Comparison of ENCODE assay signal across 9 mouse cellular contexts in the genomic region with DNA sequence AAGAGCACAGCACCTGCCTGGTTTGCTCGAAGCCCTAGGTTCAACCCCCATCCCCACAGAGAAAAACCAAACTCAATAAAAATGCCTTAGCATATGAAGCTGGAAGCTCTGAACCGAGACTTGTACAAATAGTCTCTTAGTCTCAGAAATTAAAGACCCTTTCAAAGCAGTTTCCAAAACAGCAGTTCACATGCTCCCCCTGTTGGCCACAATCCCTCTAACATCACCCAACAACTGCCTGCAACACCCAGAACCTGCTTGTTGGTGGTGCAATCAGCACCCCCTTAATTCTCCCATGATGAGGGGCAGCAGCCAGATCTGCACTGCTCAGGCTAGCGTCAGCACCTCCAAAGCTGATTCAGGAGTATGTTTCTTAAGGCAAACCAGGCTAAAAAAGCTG. TPM values are rescaled to one million over a fixed set of nuclear protein-coding genes. Genes with fewer than 3 reads are reported as not detected.
A peak's percentile ranks its signal among the peaks of the same experiment; 100 is the strongest.
DNase-seq lines count a peak whose midpoint lies in the region; ATAC-seq and TF ChIP-seq lines count a peak whose summit lies in the region.
"Had no signal": no experiment of that assay in that cellular context is flagged by ENCODE, and none has a peak within 500 bp of the region (broad histone marks: within the 10 kb centered on the region; RNA-seq: fewer than 3 reads in every experiment).

No protein-coding gene starts in this region.

- no peak overlapping the region for H3K9ac ChIP-seq in forebrain, postnatal 0 days
- H3K9ac ChIP-seq in forebrain, embryonic 11.5 days (ENCODE audit: low read length) = no peak overlapping the region
- H3K9ac ChIP-seq in midbrain, embryonic 14.5 days (replicated peaks; ENCODE audit: low read length) = no peak overlapping the region
- H3K9ac ChIP-seq in midbrain, embryonic 13.5 days (replicated peaks) = no peak overlapping the region
- H3K9ac ChIP-seq in heart, embryonic 13.5 days = peak overlapping the region; percentile 45
- H3K9ac ChIP-seq: liver, embryonic 13.5 days had no signal

- WGBS in forebrain, postnatal 0 days = 73% methylated on average over 3 of the region's 3 CpGs
- 87% methylated on average over 3 of the region's 3 CpGs for WGBS in forebrain, embryonic 11.5 days
- WGBS in midbrain, embryonic 14.5 days = 85% methylated on average over 3 of the region's 3 CpGs
- WGBS in midbrain, embryonic 13.5 days = 77% methylated on average over 3 of the region's 3 CpGs
- 66% methylated on average over 3 of the region's 3 CpGs for WGBS in heart, embryonic 13.5 days

- no peak overlapping the region for H3K4me2 ChIP-seq in forebrain, postnatal 0 days (ENCODE audit: low read depth)
- H3K4me2 ChIP-seq in forebrain, embryonic 11.5 days (ENCODE audit: low read depth, low read length, severe bottlenecking) = no peak overlapping the region
- H3K4me2 ChIP-seq in midbrain, embryonic 14.5 days (ENCODE audit: low read length) = no peak overlapping the region
- H3K4me2 ChIP-seq in midbrain, embryonic 13.5 days (replicated peaks) = no peak overlapping the region
- no peak overlapping the region for H3K4me2 ChIP-seq in heart, embryonic 13.5 days
- H3K4me2 ChIP-seq: liver, embryonic 13.5 days had no signal

- peak; percentile 69 for TF ChIP-seq CTCF in forebrain, postnatal 0 days (IDR thresholded peaks at IDR 0.05; ENCODE audit: low read depth)

- no peaks in the 10 kb centered on the region for H3K27me3 ChIP-seq in forebrain, postnatal 0 days (ENCODE audit: insufficient read depth, low read length)
- no peaks in the 10 kb centered on the region for H3K27me3 ChIP-seq in forebrain, embryonic 11.5 days (ENCODE audit: control insufficient read depth, insufficient read depth, low read length)
- no peaks in the 10 kb centered on the region for H3K27me3 ChIP-seq in midbrain, embryonic 14.5 days (ENCODE audit: control insufficient read depth, insufficient read depth, low read length)
- H3K27me3 ChIP-seq in midbrain, embryonic 13.5 days = no peaks in the 10 kb centered on the region
- H3K27me3 ChIP-seq in heart, embryonic 13.5 days (replicated peaks) = no peaks in the 10 kb centered on the region
- H3K27me3 ChIP-seq: liver, embryonic 13.5 days had no signal

- peak; percentile 67 for DNase-seq in forebrain, postnatal 0 days
- DNase-seq in forebrain, embryonic 11.5 days (ENCODE audit: low spot score) = no peak
- peak; percentile 72 for DNase-seq in midbrain, embryonic 14.5 days
- peak; percentile 55 for DNase-seq in lung, postnatal 14 days
- DNase-seq in spleen, postnatal 4 days (ENCODE audit: low spot score in 2 of 2) = no peak
- DNase-seq: liver, embryonic 13.5 days had no signal

- H3K4me1 ChIP-seq in forebrain, postnatal 0 days (ENCODE audit: insufficient read depth) = no peaks in the 10 kb centered on the region
- H3K4me1 ChIP-seq in forebrain, embryonic 11.5 days (replicated peaks; ENCODE audit: control insufficient read depth, insufficient read depth, low read length) = no peaks in the 10 kb centered on the region
- H3K4me1 ChIP-seq in midbrain, embryonic 14.5 days (ENCODE audit: control insufficient read depth, insufficient read depth, low read length) = no peaks in the 10 kb centered on the region
- no peaks in the 10 kb centered on the region for H3K4me1 ChIP-seq in midbrain, embryonic 13.5 days (replicated peaks)
- peaks cover 41% of the 10 kb centered on the region for H3K4me1 ChIP-seq in heart, embryonic 13.5 days
- H3K4me1 ChIP-seq: liver, embryonic 13.5 days had no signal

- no peaks in the 10 kb centered on the region for H3K9me3 ChIP-seq in forebrain, postnatal 0 days (ENCODE audit: low read length)
- no peaks in the 10 kb centered on the region for H3K9me3 ChIP-seq in forebrain, embryonic 11.5 days (ENCODE audit: control insufficient read depth, low read length)
- no peaks in the 10 kb centered on the region for H3K9me3 ChIP-seq in midbrain, embryonic 14.5 days (ENCODE audit: control insufficient read depth, low read length)
- no peaks in the 10 kb centered on the region for H3K9me3 ChIP-seq in midbrain, embryonic 13.5 days
- H3K9me3 ChIP-seq in heart, embryonic 13.5 days = no peaks in the 10 kb centered on the region
- H3K9me3 ChIP-seq: liver, embryonic 13.5 days had no signal

- ATAC-seq in forebrain, postnatal 0 days = no peak
- no peak for ATAC-seq in forebrain, embryonic 11.5 days (replicated peaks; ENCODE audit: low FRiP score)
- no peak for ATAC-seq in midbrain, embryonic 14.5 days (ENCODE audit: low FRiP score, low TSS enrichment)
- ATAC-seq in midbrain, embryonic 13.5 days = no peak
- ATAC-seq in heart, embryonic 13.5 days (ENCODE audit: extremely low read depth, insufficient number of reproducible peaks, low FRiP score, low TSS enrichment) = no peak
- ATAC-seq in activated CD4-positive, CD25-positive, alpha-beta regulatory T cell, adult 4 months = no peak

- H3K27ac ChIP-seq in forebrain, postnatal 0 days (ENCODE audit: low read depth, low read length) = no peak overlapping the region
- H3K27ac ChIP-seq in forebrain, embryonic 11.5 days (ENCODE audit: low read depth, low read length) = no peak overlapping the region
- H3K27ac ChIP-seq in midbrain, embryonic 14.5 days (replicated peaks; ENCODE audit: low read depth, low read length) = no peak overlapping the region
- H3K27ac ChIP-seq in midbrain, embryonic 13.5 days = no peak overlapping the region
- peak overlapping the region; percentile 76 for H3K27ac ChIP-seq in heart, embryonic 13.5 days (replicated peaks)
- H3K27ac ChIP-seq: liver, embryonic 13.5 days had no signal

- H3K4me3 ChIP-seq in forebrain, postnatal 0 days (ENCODE audit: low read depth, low read length) = no peak overlapping the region
- H3K4me3 ChIP-seq in forebrain, embryonic 11.5 days (ENCODE audit: low read depth, low read length) = no peak overlapping the region
- H3K4me3 ChIP-seq in midbrain, embryonic 14.5 days (replicated peaks; ENCODE audit: low read depth, low read length) = no peak overlapping the region
- H3K4me3 ChIP-seq in midbrain, embryonic 13.5 days (replicated peaks) = no peak overlapping the region
- no peak overlapping the region for H3K4me3 ChIP-seq in heart, embryonic 13.5 days
- H3K4me3 ChIP-seq: liver, embryonic 13.5 days had no signal

- H3K36me3 ChIP-seq in forebrain, postnatal 0 days (ENCODE audit: insufficient read depth) = peaks cover 97% of the 10 kb centered on the region
- H3K36me3 ChIP-seq in forebrain, embryonic 11.5 days (ENCODE audit: control insufficient read depth, insufficient read depth, low read length) = peaks cover 7% of the 10 kb centered on the region; the same call in 1 of the 2 replicates
- H3K36me3 ChIP-seq in midbrain, embryonic 14.5 days (ENCODE audit: control insufficient read depth, insufficient read depth, low read length) = peaks cover 97% of the 10 kb centered on the region
- peaks cover 100% of the 10 kb centered on the region for H3K36me3 ChIP-seq in midbrain, embryonic 13.5 days
- H3K36me3 ChIP-seq in heart, embryonic 13.5 days = peaks cover 100% of the 10 kb centered on the region

RNA-seq across cellular contexts. Expression of a gene that starts 13.9 kb away (rescaled TPM):
- total RNA-seq in forebrain, postnatal 0 days (2014; rRNA removed) = not detected in 2 replicates
- not detected in 2 replicates for polyA plus RNA-seq in forebrain, postnatal 0 days (2015; fragmentation: Nextera tagmentation; extraction: Ambion mirVana)
- polyA plus RNA-seq in forebrain, embryonic 11.5 days (2014; fragmentation: Nextera tagmentation; extraction: Ambion mirVana) = not detected in 2 replicates
- not detected in 2 replicates for polyA plus RNA-seq in midbrain, embryonic 14.5 days (2014; fragmentation: Nextera tagmentation; extraction: Ambion mirVana)
- not detected in 2 replicates for polyA plus RNA-seq in midbrain, embryonic 13.5 days (2015; fragmentation: Nextera tagmentation; extraction: Ambion mirVana)
- 12.0 and 15.1 TPM in 2 replicates for polyA plus RNA-seq in heart, embryonic 13.5 days (2015; fragmentation: Nextera tagmentation; extraction: Ambion mirVana)
- polyA plus RNA-seq in activated CD4-positive, CD25-positive, alpha-beta regulatory T cell, adult 4 months (2017; shearing (Covaris generic)) = under 1 TPM in 1 of 2 experiments, not detected in 1; 0.81 TPM
- polyA plus RNA-seq: liver, embryonic 13.5 days had no signal

Comparison
In these comparisons a context has a peak if more than half of its experiments do, and no peak if none do; other contexts are left out.
1. DNase-seq: peak in forebrain, postnatal 0 days (single experiment), midbrain, embryonic 14.5 days (single experiment) and lung, postnatal 14 days (single experiment); none in forebrain, embryonic 11.5 days (single experiment) and spleen, postnatal 4 days (0 of 2).